Mouse (Mus musculus): ENCODE data around the gene Atg2a.

- no peak for TF ChIP-seq CTCF (IDR thresholded peaks at IDR 0.05; ENCODE audit: extremely low read depth, insufficient read depth, insufficient read length, insufficient replicate concordance)
- no peak for TF ChIP-seq POLR2A (IDR thresholded peaks at IDR 0.05; ENCODE audit: low read depth, low read length)
Measured at GRCm38 (mm10) chr19:6284502-6284901, 43.0 kb downstream of the Atg2a start.

All from spleen, adult 2 months (tissue).